Mouse (Mus musculus) thymus, adult 2 months (tissue): Measurements from ENCODE around the gene Adora2b. TPM values are rescaled to one million over a fixed set of nuclear protein-coding genes. Genes with fewer than 3 reads are reported as not detected.

Experiments used
- DNase-seq: peaks from one replicate; pipeline ENCODE4 v3.0.0; 2021
- H3K27ac ChIP-seq: fragments of 200-500 bp; 2 replicates; pipeline ENCODE4 v1.5.1; 2012; ENCODE audit warnings: low read length, control low read depth; ENCODE audit not compliant: control insufficient read depth, insufficient read depth
- H3K27me3 ChIP-seq: fragments of 200-500 bp; 2 replicates; pipeline ENCODE4 v1.6.1; 2012; ENCODE audit warnings: mild to moderate bottlenecking, low read length, moderate library complexity, mixed read lengths; ENCODE audit not compliant: control insufficient read depth, insufficient read depth
- H3K36me3 ChIP-seq: fragments of 200-500 bp; 2 replicates; pipeline ENCODE4 v1.6.1; 2012; ENCODE audit warnings: mild to moderate bottlenecking, low read length, moderate library complexity; ENCODE audit not compliant: control insufficient read depth, insufficient read depth
- H3K4me1 ChIP-seq: fragments of 200-500 bp; replicated peaks from 2 replicates; pipeline ENCODE4 v1.6.1; 2012; ENCODE audit warnings: low read length; ENCODE audit not compliant: control insufficient read depth, insufficient read depth
- H3K4me3 ChIP-seq: fragments of 200-500 bp; 2 replicates; pipeline ENCODE4 v1.5.1; 2012; ENCODE audit warnings: mild to moderate bottlenecking, low read length, control low read depth, moderate library complexity; ENCODE audit not compliant: control insufficient read depth, insufficient read depth
- CTCF ChIP-seq: fragments of 200-500 bp; IDR thresholded peaks from 2 replicates; pipeline ENCODE4 v1.5.1; 2012; ENCODE audit warnings: mild to moderate bottlenecking, control low read depth, low read length, moderate library complexity, borderline replicate concordance; ENCODE audit not compliant: control insufficient read depth, poor library complexity, insufficient read depth; ENCODE audit errors: extremely low read depth
- POLR2A ChIP-seq: fragments of 200-500 bp; IDR thresholded peaks from 2 replicates; pipeline ENCODE4 v1.6.1; 2012; ENCODE audit warnings: mild to moderate bottlenecking, low read length, control low read depth, moderate library complexity; ENCODE audit not compliant: control insufficient read depth, poor library complexity, insufficient read depth; ENCODE audit errors: extremely low read depth
- WGBS: fragments of 180-500 bp; shearing (Covaris S2); methylation state at CpG from one replicate; pipeline ENCODE4 v1.1.7; 2018; 5-methylcytosine and 5-hydroxymethylcytosine counted together
- polyA plus RNA-seq: library from polyadenylated mRNA; depleted of rRNA; stranded (reverse); fragments of >200 nt; gene quantifications from 2 replicates; pipeline ENCODE4 v1.2.3, GENCODE M21; 2012

Adora2b gene
- polyA plus RNA-seq, 1 experiment, result 2.6 TPM

DNA sequence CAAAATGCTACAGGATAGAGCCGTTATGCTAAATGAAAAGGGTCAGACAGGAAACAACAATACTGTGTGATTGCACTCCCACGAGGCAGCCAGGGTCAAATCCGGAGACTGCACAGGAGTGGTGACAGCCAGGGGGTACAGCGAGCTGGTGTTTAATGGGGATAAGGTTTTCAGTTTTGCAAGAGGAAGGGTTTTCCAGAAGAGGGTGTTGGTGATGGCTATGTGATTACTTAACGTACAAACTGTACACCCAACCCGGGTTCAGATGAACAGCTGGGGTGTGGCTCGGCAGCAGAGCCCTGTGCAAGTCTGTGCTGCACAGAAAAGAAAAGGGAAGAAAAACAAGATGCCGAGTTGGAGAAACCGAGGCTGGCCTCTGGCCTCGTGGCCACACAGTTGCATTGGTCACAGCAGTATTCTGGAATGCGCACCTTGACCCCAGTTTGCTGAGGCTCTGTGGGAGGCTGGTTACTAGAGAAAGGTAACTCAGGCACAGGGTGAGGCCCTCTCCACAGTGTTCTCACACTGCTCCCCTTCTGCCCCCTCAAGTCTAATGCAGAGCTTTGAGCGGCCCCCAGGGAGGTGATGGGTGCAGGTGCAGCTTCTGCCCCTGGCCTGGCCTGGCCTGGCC is 8.0 kb upstream of the Adora2b start:
- H3K4me1 ChIP-seq, result no peaks in the 10 kb centered on the region
- TF ChIP-seq POLR2A (no peak), CTCF (no peak)
- WGBS, result 92% methylated on average over 12 of the region's 12 CpGs

DNA sequence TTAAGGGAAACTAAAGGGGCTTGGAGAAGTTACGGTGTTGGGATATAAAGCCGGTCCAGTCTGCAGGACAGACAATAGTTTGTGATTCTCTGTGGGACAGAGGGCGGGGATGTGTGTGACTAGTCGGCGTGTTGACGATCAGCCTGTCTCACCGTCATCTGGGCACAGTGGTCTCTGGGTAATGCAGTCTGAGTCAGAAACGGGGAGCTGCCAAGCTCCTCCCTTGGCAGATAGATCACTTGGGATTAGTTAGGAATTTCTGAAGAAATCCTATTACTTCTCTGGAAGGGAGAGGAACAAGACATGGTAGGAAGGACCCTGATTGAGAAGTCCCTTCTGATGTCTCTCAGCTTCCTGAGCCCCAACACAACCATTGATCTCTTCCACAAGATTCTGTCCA is 4.9 kb upstream of the Adora2b start:
- peaks cover 7% of the 10 kb centered on the region for H3K4me1 ChIP-seq
- no peak for TF ChIP-seq POLR2A
- no peak for TF ChIP-seq CTCF
- WGBS, result 97% methylated on average over 8 of the region's 8 CpGs
- DNase-seq, result no peak
- no peaks in the 10 kb centered on the region for H3K36me3 ChIP-seq
- no peak overlapping the region for H3K4me3 ChIP-seq
- H3K27ac ChIP-seq, result no peak overlapping the region
- H3K27me3 ChIP-seq, result no peaks in the 10 kb centered on the region; the same call in 1 of the 2 replicates

More for the DNA sequence above, 8.0 kb upstream of the Adora2b start:
- H3K4me3 ChIP-seq, result no peak overlapping the region
- DNase-seq, result no peak
- no peak overlapping the region for H3K27ac ChIP-seq
- no peaks in the 10 kb centered on the region for H3K27me3 ChIP-seq
- no peaks in the 10 kb centered on the region for H3K36me3 ChIP-seq

DNA sequence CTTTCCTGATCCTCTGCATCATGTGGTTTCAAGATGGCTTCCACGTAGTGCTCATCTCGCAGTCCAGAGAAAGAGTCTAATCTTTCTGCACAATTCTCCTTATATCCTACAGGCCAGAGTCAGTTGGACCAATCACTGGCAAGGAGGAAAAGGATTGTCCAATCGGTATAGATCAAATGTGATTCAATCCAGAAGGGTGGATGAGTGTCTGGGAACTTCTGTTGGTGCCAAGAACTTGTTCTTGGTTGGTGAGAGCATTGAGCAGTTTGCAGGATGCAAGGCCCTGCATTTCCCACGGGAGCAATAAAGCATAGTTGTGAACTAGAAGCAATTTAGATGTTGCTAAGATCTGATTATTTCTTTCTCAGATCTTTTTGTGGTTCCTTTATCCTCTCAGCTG is 4.3 kb upstream of the Adora2b start:
- Histone ChIP-seq H3K27me3 (no peaks in the 10 kb centered on the region; the same call in 1 of the 2 replicates), H3K27ac (no peak overlapping the region), H3K36me3 (no peaks in the 10 kb centered on the region), H3K4me3 (no peak overlapping the region), H3K4me1 (peaks cover 13% of the 10 kb centered on the region)
- 90% methylated on average over 4 of the region's 4 CpGs for WGBS
- DNase-seq, result no peak
- TF ChIP-seq POLR2A, result no peak
- TF ChIP-seq CTCF, result no peak

DNA sequence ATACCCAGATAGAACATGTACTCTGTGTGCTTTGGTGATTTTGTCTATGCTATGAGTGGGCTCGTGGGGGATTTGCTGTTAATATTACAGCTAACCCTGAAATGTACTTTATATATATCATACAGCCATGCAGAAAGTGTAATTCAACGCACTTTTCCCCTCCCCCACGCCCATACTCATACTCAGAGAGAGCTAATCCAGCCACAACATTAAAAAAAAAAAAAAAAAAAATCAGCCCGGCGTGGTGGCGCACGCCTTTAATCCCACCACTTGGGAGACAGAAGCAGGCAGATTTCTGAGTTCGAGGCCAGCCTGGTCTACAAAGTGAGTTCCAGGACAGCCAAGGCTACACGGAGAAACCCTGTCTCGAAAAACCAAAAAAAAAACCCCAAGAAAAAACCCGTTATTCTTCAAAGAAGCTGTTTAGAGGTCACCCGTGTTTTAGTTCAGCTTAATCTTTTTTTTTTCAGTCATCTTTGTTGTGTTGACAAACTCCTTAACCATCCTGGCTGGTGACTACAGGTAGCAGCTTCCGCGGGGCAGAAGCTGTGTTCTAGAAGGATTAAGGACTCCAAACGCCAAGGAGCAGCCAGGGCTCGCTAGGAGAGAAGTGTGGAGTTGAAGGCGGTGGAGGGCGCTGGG is 904 bp upstream of the Adora2b start:
- TF ChIP-seq POLR2A, result no peak
- no peak for TF ChIP-seq CTCF
- WGBS, result 22% methylated on average over 18 of the region's 18 CpGs
- H3K4me3 ChIP-seq, result peak overlapping the region; percentile 55
- no peaks in the 10 kb centered on the region for H3K36me3 ChIP-seq
- DNase-seq, result no peak
- H3K27me3 ChIP-seq, result no peaks in the 10 kb centered on the region; the same call in 1 of the 2 replicates
- peaks cover 23% of the 10 kb centered on the region for H3K4me1 ChIP-seq
- H3K27ac ChIP-seq, result no peak overlapping the region

DNA sequence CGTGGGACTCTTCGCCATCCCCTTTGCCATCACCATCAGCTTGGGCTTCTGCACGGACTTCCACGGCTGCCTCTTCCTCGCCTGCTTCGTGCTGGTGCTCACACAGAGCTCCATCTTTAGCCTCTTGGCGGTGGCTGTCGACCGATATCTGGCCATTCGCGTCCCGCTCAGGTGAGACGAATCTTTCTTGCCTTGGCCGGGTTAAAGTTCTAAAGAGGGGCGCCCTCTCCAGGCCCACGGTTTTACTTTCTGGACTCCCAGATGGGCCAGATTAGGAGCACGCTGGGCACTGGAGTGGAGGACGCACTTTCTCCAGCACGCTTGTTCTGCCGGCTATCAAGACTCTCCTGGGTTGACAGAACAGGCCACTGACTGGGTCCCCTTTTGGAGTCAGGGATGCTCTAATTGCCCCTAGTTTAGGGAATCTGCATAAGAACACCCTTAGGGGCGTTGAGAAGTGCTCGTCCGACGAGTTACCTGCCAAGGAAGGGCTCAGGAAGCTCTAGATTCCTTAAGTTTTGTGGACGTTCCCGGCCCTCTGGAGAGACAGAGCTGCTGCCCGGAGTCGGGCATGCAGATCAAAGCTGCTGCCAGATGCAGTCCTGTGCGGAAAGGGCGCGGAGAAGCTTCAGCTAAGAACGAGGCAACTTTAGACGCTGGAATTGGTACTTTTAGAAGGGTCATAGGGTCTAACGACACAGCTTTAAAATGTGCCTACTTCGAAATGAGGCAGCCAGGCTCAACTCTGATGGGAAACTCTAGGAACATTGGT is 668 bp downstream of the Adora2b start:
- Histone ChIP-seq H3K27ac (no peak overlapping the region), H3K36me3 (no peaks in the 10 kb centered on the region), H3K27me3 (no peaks in the 10 kb centered on the region; the same call in 1 of the 2 replicates), H3K4me3 (peak overlapping the region; percentile 55), H3K4me1 (peaks cover 23% of the 10 kb centered on the region)
- DNase-seq, result peak; percentile 6
- TF ChIP-seq CTCF (no peak), POLR2A (no peak)
- WGBS, result 12% methylated on average over 35 of the region's 35 CpGs

DNA sequence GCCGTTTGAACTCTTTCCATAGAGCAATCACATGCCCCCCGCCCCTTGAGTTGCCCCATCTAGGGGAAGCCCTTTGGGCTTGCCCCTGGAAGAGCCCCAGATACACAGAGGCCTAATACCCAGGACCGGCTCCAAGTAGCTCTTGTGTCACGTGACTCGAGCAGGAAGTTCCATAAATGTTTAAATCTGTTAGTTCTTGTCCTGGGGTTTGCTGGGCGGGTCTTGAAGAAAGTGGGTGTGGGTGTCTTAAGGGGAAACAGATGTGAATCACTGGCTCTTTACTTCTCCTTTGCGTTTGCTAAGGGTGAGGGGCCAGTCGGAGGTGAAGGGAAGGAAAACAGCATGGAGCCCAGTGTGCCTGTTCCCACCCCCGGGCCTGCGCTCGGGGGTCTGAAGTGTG is 2.3 kb downstream of the Adora2b start:
- peaks cover 23% of the 10 kb centered on the region for H3K4me1 ChIP-seq
- DNase-seq, result no peak
- no peak overlapping the region for H3K4me3 ChIP-seq
- WGBS, result 6% methylated on average over 11 of the region's 11 CpGs
- H3K27me3 ChIP-seq, result no peaks in the 10 kb centered on the region; the same call in 1 of the 2 replicates
- no peak overlapping the region for H3K27ac ChIP-seq
- TF ChIP-seq CTCF (no peak), POLR2A (no peak)
- H3K36me3 ChIP-seq, result no peaks in the 10 kb centered on the region
